Mouse (Mus musculus): ENCODE results near the gene Sept7. TPM values are rescaled to one million over a fixed set of nuclear protein-coding genes. Genes with fewer than 3 reads are reported as not detected.
"Not testable (repeated sequence)": the region's sequence is repeated elsewhere in the genome, so short reads cannot be mapped to it uniquely, and the experiment has no call there.

Sept7 gene
- 100 to 1,000 TPM; 263 to 265 TPM for total RNA-seq (2021)
- long read RNA-seq, experiment 1, partial matches to known transcripts: 10 of 229 reads
- long read RNA-seq, experiment 1, other reads (novel, unspliced or antisense): 219 of 229 reads
- long read RNA-seq, experiment 2, partial matches to known transcripts: 6 of 303 reads
- long read RNA-seq, experiment 2, other reads (novel, unspliced or antisense): 297 of 303 reads

GRCm38 (mm10) chr9:25252283-25252726, at the start of gene Sept7:
TSS of gene Sept7 (plus strand) at chr9:25252439.
- Histone ChIP-seq H3K4me3 (peak within 1 kb of the TSS; percentile 88), H3K27ac (peak within 1 kb of the TSS; percentile 99)
- peak; percentile 28 for TF ChIP-seq CTCF (conservative IDR thresholded peaks at IDR 0.05)
- peak; percentile 99 for DNase-seq (ENCODE audit: low spot score in 2 of 2)

GRCm38 (mm10) chr9:25208087-25208803, 44.0 kb upstream of the Sept7 start:
- Histone ChIP-seq H3K27ac (peak overlapping the region; percentile 66), H3K4me3 (no peak overlapping the region)
- peak in 1 of 2 experiments; percentile 23 for DNase-seq (ENCODE audit: low spot score in 2 of 2)
- TF ChIP-seq CTCF (conservative IDR thresholded peaks at IDR 0.05): no peak

DNA sequence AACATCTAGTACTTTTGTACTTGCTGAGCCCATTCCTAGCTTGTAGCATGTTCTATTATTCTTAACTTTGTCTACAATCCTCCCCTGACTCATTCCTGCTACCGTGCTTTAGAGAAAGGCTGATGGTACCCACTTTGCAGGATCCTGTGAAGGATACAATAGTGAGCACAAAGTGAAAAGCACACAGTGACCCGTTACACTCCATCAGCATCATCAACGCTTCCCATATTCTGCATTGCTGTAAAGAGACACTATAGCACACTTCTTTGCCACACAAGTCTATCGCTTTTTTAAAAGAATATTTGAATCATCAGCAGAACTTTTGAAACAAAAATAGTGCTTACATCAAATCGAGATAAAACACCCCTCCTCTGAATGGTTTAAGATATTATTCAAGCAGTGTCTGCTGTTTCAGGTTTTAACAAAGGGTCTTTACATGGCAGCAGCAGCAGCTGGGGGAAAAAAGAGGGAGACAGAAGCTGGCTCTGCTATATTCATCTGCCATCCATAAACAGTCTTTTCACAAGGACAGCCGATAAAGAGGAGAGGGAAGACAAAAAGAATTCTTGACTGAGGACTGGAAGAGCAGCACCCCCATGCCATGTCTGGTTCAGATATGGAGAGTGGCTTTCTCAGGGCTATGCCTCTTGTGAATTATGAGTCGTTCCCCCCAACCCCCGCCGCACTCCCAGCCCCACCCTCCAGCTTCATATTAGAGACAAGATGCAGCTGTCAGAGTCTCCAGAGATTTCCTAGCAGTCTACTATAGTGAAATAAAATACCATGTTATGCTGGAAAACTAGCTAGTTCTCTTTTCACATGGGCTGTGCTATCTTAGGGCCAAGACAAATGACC, 39.7 kb upstream of the Sept7 start:
- peak overlapping the region; percentile 66 for H3K27ac ChIP-seq
- DNase-seq (ENCODE audit: low spot score in 2 of 2): no peak
- no peak overlapping the region for H3K4me3 ChIP-seq
- no peak for TF ChIP-seq CTCF (conservative IDR thresholded peaks at IDR 0.05)

- DNase-seq (ENCODE audit: low spot score in 2 of 2): no peak
- no peak for TF ChIP-seq CTCF (conservative IDR thresholded peaks at IDR 0.05)
- no peak overlapping the region for H3K4me3 ChIP-seq
- H3K27ac ChIP-seq: peak overlapping the region; percentile 66
Measured at GRCm38 (mm10) chr9:25213164-25213557, 39.1 kb upstream of the Sept7 start.

DNA sequence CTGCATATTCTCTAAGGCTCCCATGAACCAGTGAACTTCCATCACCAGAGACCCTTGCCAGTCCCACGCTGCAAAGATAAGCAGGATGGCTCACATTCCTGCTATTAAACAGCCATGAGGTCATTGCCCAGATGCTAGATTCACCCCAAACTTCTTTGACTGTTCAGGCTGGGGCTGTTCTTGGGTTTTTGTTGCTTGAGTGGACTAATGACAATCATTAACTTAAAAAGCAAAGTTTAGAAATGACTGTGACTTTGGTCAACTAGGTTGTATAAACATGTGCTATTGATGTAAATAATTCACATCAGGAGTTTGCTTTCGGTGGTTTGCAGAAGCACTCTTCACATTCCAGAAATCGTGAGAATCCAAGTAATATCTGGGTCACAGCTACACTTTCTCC, 36.8 kb upstream of the Sept7 start:
- no peak for DNase-seq (ENCODE audit: low spot score in 2 of 2)
- no peak for TF ChIP-seq CTCF (conservative IDR thresholded peaks at IDR 0.05)
- no peak overlapping the region for H3K4me3 ChIP-seq
- H3K27ac ChIP-seq: peak overlapping the region; percentile 72; the same call in 1 of the 2 replicates

DNA sequence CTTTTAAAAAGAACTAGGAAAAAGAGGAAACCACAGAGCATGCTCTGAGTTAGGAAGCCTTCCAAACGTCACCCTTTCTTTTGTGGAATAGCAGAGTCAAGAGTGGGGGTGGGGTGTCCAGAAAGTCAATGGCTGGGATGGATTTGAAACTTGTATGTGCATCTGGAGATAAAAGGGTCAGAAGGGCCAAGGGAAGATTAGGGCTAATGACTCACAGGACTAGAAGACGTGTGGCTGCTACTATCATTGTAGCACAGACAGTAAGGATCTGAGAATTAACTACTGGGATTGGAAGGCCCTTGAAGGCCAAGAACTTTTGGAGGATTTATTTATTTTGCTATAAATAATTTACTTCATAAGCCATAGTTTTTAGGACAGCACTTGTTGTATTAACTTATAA, 36.0 kb upstream of the Sept7 start:
- Histone ChIP-seq H3K4me3 (no peak overlapping the region), H3K27ac (peak overlapping the region; percentile 72; the same call in 1 of the 2 replicates)
- DNase-seq (ENCODE audit: low spot score in 2 of 2): no peak
- no peak for TF ChIP-seq CTCF (conservative IDR thresholded peaks at IDR 0.05)

GRCm38 (mm10) chr9:25218954-25219353, 33.3 kb upstream of the Sept7 start:
- Histone ChIP-seq H3K27ac (peak overlapping the region; percentile 67), H3K4me3 (no peak overlapping the region)
- TF ChIP-seq CTCF (conservative IDR thresholded peaks at IDR 0.05): no peak
- DNase-seq (ENCODE audit: low spot score in 2 of 2): peak in 1 of 2 experiments; percentile 45

DNA sequence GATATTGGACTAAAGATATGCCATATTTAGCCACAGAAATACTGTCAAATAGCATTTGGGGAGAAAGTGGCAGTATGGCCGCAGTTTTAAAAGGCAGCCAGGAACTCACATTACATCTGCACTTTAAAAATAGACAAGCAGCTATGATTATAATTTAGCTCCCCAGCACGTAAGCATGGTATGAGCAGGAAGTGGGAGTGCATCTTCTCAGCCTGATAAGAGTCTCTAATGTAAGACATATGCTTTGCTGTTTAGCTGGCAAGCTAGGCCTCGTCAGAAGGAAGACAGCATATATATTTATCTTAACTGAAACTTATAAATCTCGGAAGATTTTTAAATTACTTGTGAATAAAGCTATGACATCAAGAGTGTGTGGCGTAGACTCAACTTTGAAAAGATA, 32.4 kb upstream of the Sept7 start:
- TF ChIP-seq CTCF (conservative IDR thresholded peaks at IDR 0.05): no peak
- Histone ChIP-seq H3K4me3 (no peak overlapping the region), H3K27ac (peak overlapping the region; percentile 67; the same call in 1 of the 2 replicates)
- peak in 1 of 2 experiments; percentile 31 for DNase-seq (ENCODE audit: low spot score in 2 of 2)

GRCm38 (mm10) chr9:25224959-25225358, 27.3 kb upstream of the Sept7 start:
- TF ChIP-seq CTCF (conservative IDR thresholded peaks at IDR 0.05): no peak
- Histone ChIP-seq H3K27ac (peak overlapping the region; percentile 56), H3K4me3 (no peak overlapping the region)
- no peak for DNase-seq (ENCODE audit: low spot score in 2 of 2)

GRCm38 (mm10) chr9:25229740-25230139, 22.5 kb upstream of the Sept7 start:
- Histone ChIP-seq H3K4me3 (no peak overlapping the region), H3K27ac (peak overlapping the region; percentile 86)
- TF ChIP-seq CTCF (conservative IDR thresholded peaks at IDR 0.05): no peak
- DNase-seq (ENCODE audit: low spot score in 2 of 2): no peak

DNA sequence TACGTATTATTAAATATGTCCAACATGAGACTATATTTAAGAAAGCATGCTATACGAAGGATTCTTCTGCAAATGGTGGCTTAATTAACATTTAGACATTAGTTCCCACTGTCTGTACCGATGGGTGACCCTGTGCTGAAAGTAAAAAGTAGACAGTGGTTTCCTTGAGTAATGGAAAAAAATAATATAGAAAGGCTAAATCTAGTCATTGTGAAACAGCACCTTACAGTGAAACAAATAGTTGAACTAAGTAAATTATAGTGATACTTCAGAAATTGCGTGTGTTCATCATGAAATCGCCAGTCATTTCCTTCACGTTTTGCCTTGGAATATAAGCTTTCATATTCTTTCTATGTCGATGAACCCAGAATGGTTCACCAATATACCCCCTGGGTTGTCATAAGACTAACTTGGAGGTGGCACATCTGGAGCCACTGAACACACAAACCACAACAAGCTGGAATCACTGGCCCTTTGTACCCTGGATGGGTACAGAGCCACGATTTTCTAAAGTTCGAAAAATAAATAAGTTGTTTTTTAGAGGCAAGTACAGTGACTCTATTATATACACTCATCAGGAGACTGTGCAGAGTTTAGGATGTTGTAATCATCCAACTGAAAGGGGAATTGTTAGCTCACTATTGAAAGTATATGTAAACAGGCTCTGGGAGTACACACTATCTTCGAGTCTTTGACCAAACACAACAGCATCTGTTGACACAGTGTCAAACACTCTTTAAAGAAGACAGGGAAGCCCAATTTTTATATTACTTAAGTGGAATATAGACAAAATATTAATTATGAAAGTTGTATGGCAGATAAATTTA, 21.8 kb upstream of the Sept7 start:
- no peak for DNase-seq (ENCODE audit: low spot score in 2 of 2)
- no peak for TF ChIP-seq CTCF (conservative IDR thresholded peaks at IDR 0.05)
- Histone ChIP-seq H3K4me3 (no peak overlapping the region), H3K27ac (peak overlapping the region; percentile 86)

DNA sequence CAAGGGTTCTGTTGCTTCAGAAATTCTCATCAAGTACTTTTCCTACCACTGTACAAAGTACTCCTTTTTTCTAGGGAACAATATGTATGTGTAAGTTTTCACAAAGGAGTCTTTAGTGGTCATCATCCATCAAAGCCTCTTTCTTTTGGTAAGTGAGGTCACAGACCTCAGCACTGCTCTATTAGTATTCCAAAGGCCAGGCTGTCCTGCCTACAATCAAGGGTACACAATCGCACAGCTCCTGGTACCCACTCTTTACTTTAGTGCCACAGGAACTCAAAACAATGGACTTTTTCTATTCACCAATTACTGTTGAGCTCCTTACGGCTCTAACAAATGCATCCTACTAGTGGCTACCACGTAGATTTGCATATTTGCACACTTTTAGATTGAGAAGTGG, 11.2 kb upstream of the Sept7 start:
- Histone ChIP-seq H3K4me3 (no peak overlapping the region), H3K27ac (peak overlapping the region; percentile 75)
- no peak for DNase-seq (ENCODE audit: low spot score in 2 of 2)
- no peak for TF ChIP-seq CTCF (conservative IDR thresholded peaks at IDR 0.05)

DNA sequence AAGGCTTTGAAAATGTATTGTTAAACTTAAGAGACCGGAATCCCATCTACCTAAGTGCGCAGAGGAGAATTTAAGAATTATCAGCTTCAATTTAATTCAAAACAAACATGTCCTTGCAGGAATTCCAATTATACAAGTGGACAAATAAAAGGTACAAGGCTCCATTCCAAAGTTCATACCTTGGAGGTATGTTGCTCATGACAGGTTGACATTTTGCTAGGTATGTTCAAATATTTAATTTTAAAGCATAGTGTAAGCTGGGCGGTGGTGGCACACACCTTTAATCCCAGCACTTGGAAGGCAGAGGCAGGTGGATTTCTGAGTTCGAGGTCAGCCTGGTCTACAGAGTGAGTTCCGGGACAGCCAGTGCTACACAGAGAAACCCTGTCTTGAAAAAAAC, 10.5 kb upstream of the Sept7 start:
- not testable (repeated sequence) for H3K4me3 ChIP-seq; DNase-seq (ENCODE audit: low spot score in 2 of 2)
- peak overlapping the region; percentile 75 for H3K27ac ChIP-seq
